Mouse (Mus musculus) forebrain, embryonic 14.5 days (tissue): Measurements from ENCODE around the gene Gm9821. TPM values are rescaled to one million over a fixed set of nuclear protein-coding genes. Genes with fewer than 3 reads are reported as not detected.

Experiments
- ATAC-seq: fragments of 200-750 bp; cut with Nextera tagmentation; 2 replicates; pipeline ENCODE4 v1.8.0; 2017; ENCODE audit warnings: mild to moderate bottlenecking, moderate library complexity
- DNase-seq: peaks from one replicate; pipeline ENCODE4 v3.0.0-alpha.2; 2015; ENCODE audit warnings: low spot score
- H3K27ac ChIP-seq: fragments of 300-500 bp; sonication (generic); 2 replicates; pipeline ENCODE4 v1.5.1; 2014; ENCODE audit warnings: low read depth, mild to moderate bottlenecking, control low read depth, low read length, moderate library complexity
- H3K27me3 ChIP-seq: fragments of 300-500 bp; sonication (generic); replicated peaks from 2 replicates; pipeline ENCODE4 v1.6.1; 2014; ENCODE audit warnings: low read length, control low read depth, mixed read lengths; ENCODE audit not compliant: control insufficient read depth, insufficient read depth
- H3K36me3 ChIP-seq: fragments of 300-500 bp; sonication (generic); 2 replicates; pipeline ENCODE4 v1.6.1; 2014; ENCODE audit warnings: low read length, control low read depth; ENCODE audit not compliant: control insufficient read depth, insufficient read depth
- H3K4me1 ChIP-seq: fragments of 300-500 bp; sonication (generic); 2 replicates; pipeline ENCODE4 v1.6.1; 2014; ENCODE audit warnings: antibody characterized with exemption, low read length, control low read depth; ENCODE audit not compliant: control insufficient read depth, insufficient read depth
- H3K4me2 ChIP-seq: fragments of 300-500 bp; sonication (generic); 2 replicates; pipeline ENCODE4 v1.6.1; 2014; ENCODE audit warnings: mild to moderate bottlenecking, control low read depth, low read length
- H3K4me3 ChIP-seq: fragments of 300-500 bp; sonication (generic); 2 replicates; pipeline ENCODE4 v1.5.1; 2014; ENCODE audit warnings: low read depth, low read length, control low read depth
- H3K9ac ChIP-seq: fragments of 300-500 bp; sonication (generic); 2 replicates; pipeline ENCODE4 v1.6.1; 2014; ENCODE audit warnings: mild to moderate bottlenecking, low read length, control low read depth, moderate library complexity
- H3K9me3 ChIP-seq: fragments of 300-500 bp; sonication (generic); replicated peaks from 2 replicates; pipeline ENCODE4 v1.6.1; 2016; ENCODE audit warnings: low read length, control low read depth, mixed read lengths; ENCODE audit not compliant: control insufficient read depth
- WGBS: fragments of 180-500 bp; shearing (Covaris S2); extraction: QIAGEN DNeasy Blood & Tissue Kit; methylation state at CpG from one replicate; pipeline ENCODE4 v1.1.7; 2014; 5-methylcytosine and 5-hydroxymethylcytosine counted together
- polyA plus RNA-seq: library from polyadenylated mRNA; unstranded; fragments of >200 nt; fragmentation: Nextera tagmentation; extraction: Ambion mirVana; gene quantifications from 2 replicates; pipeline ENCODE4 v1.2.1, GENCODE M21; 2014

Gm9821 gene
- polyA plus RNA-seq, 1 experiment from 2014 or later = 0.20 TPM

DNA sequence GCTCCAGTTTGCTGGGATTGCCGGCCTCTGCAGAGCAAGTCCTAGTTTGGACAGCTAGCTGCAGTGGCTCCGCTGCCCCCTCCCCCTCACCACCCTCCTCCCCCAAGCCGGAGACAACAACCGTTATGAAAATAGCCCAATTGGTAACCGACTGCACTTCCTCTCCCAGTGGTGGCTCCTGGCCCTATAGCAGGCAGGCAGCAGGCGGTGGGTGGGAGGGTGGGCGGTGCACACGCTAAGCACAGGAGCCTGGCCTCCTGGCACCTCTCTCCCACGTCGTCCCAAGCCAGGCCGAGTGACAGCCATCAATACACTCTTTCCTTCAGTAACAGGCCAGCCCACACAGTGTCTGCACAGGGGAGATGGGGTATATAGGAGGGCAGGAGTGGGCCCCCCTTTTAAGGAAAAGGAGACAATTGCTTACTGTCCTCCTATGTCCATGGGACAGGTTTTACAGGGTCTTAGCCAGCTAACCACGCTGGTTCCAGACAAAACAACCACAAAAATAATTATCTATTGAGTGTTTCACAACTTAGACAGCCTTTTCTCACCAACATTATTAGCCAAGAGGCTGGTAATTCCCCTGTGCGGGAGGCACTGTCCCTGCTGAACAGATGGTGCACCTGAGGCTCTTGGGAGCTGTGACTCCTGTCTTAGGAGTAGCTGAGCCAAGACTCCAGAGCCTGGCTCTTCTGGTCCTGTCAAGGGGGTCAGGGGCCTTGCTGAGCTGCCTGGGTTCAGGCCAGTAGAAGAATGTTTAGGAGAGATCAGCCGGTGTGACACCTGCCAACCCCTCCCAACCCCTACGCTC, 5.0 kb downstream of the Gm9821 start:
- Histone ChIP-seq H3K9me3 (no peaks in the 10 kb centered on the region), H3K9ac (peak overlapping the region; percentile 35), H3K4me2 (peak overlapping the region; percentile 32), H3K27me3 (no peaks in the 10 kb centered on the region), H3K4me1 (peaks cover 31% of the 10 kb centered on the region), H3K4me3 (no peak overlapping the region), H3K27ac (peak overlapping the region; percentile 84), H3K36me3 (no peaks in the 10 kb centered on the region)
- DNase-seq = peak; percentile 78
- WGBS = 13% methylated on average over 15 of the region's 15 CpGs
- ATAC-seq = peak; percentile 70

DNA sequence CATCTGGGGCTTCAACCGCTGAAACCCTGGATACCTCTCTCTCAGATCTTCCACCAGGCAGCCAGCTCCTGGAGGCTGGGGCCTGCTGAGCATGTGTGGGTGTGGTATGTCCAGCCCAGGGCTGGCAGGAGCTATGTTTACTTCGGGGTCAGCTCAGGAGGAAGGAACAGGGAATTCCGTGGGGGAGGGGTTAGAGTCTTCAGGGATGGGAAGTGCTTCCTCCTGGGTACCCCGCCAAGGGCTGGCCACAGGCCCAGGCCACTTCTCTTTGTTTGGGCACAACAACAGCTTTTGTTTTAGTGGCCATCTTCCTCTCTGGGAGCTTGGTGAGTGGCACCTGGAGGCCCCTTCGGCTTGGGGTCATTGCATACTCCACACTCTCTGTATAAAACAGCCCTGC, 8.3 kb downstream of the Gm9821 start:
- Histone ChIP-seq H3K4me3 (no peak overlapping the region), H3K4me2 (no peak overlapping the region), H3K27me3 (no peaks in the 10 kb centered on the region), H3K4me1 (peaks cover 33% of the 10 kb centered on the region), H3K27ac (no peak overlapping the region), H3K9me3 (no peaks in the 10 kb centered on the region), H3K9ac (no peak overlapping the region), H3K36me3 (no peaks in the 10 kb centered on the region)
- ATAC-seq = no peak
- no peak for DNase-seq
- 32% methylated on average over 5 of the region's 5 CpGs for WGBS

DNA sequence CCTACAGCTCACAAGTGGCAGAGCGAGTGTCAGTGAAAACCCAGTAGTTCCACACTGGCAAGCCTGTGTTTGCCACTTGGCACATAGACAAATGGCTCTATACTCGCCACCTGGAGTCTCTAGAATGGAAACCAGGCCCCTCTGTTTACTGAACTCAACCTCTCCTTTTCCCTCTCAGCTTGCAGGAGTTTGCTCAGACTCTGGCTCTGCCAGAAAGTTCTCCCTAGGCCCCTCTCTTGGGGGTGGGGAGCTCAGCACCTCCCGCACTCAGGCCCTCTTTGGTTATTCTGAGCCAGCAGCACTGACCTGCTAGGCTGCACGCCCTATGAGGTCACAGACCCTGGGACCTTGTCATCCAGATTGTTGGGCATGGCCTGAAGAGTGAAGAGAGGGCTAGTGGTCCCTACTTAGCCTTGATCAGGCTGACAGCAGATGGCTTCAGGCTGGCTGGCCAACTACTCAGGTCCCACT, 9.7 kb downstream of the Gm9821 start:
- Histone ChIP-seq H3K9ac (no peak overlapping the region), H3K9me3 (no peaks in the 10 kb centered on the region), H3K27ac (no peak overlapping the region), H3K4me1 (peaks cover 19% of the 10 kb centered on the region), H3K4me3 (no peak overlapping the region), H3K36me3 (no peaks in the 10 kb centered on the region), H3K27me3 (no peaks in the 10 kb centered on the region), H3K4me2 (no peak overlapping the region)
- ATAC-seq = no peak
- WGBS = 70% methylated on average over 4 of the region's 4 CpGs
- DNase-seq = peak; percentile 33

GRCm38 (mm10) chr2:91955875-91956274, 10.4 kb downstream of the Gm9821 start:
- H3K4me1 ChIP-seq = peaks cover 12% of the 10 kb centered on the region
- no peak overlapping the region for H3K4me3 ChIP-seq
- WGBS = 93% methylated on average over 6 of the region's 6 CpGs
- no peak overlapping the region for H3K9ac ChIP-seq
- no peaks in the 10 kb centered on the region for H3K27me3 ChIP-seq
- H3K4me2 ChIP-seq = no peak overlapping the region
- H3K36me3 ChIP-seq = no peaks in the 10 kb centered on the region
- DNase-seq (no peak), ATAC-seq (no peak)
- H3K27ac ChIP-seq = no peak overlapping the region
- no peaks in the 10 kb centered on the region for H3K9me3 ChIP-seq

- H3K4me3 ChIP-seq = no peak overlapping the region
- peak overlapping the region; percentile 21; the same call in 1 of the 2 replicates for H3K4me2 ChIP-seq
- DNase-seq (peak; percentile 80), ATAC-seq (peak; percentile 87)
- no peaks in the 10 kb centered on the region for H3K27me3 ChIP-seq
- H3K9ac ChIP-seq = no peak overlapping the region
- peak overlapping the region; percentile 86 for H3K27ac ChIP-seq
- no peaks in the 10 kb centered on the region for H3K36me3 ChIP-seq
- WGBS = 19% methylated on average over 4 of the region's 4 CpGs
- no peaks in the 10 kb centered on the region for H3K9me3 ChIP-seq
- H3K4me1 ChIP-seq = peaks cover 15% of the 10 kb centered on the region
Measured at GRCm38 (mm10) chr2:91957096-91957495, 11.6 kb downstream of the Gm9821 start.

DNA sequence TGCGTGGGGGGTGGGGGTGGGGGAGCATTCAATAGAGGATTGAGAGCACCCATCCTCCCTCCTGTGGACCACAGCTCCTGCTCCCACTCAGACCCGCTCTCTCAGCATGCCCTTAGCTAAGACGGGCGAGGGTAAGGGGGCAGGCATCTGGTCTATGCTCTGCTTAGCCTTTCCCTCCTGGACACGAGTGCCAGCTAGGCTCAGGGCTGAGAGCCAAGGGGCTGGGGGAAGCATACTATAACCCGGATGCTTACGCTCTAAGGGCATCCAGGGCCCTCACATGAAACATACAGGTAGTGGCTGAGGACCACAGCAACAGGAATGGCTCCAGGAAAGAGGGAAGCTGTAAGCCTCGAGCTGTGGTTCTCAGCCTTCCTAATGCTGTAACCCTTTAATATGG, 12.5 kb downstream of the Gm9821 start:
- WGBS = 77% methylated on average over 8 of the region's 8 CpGs
- Histone ChIP-seq H3K27ac (no peak overlapping the region), H3K27me3 (no peaks in the 10 kb centered on the region), H3K4me2 (no peak overlapping the region), H3K9ac (no peak overlapping the region), H3K4me3 (no peak overlapping the region), H3K36me3 (no peaks in the 10 kb centered on the region), H3K4me1 (peaks cover 16% of the 10 kb centered on the region), H3K9me3 (no peaks in the 10 kb centered on the region)
- DNase-seq (no peak), ATAC-seq (no peak)

DNA sequence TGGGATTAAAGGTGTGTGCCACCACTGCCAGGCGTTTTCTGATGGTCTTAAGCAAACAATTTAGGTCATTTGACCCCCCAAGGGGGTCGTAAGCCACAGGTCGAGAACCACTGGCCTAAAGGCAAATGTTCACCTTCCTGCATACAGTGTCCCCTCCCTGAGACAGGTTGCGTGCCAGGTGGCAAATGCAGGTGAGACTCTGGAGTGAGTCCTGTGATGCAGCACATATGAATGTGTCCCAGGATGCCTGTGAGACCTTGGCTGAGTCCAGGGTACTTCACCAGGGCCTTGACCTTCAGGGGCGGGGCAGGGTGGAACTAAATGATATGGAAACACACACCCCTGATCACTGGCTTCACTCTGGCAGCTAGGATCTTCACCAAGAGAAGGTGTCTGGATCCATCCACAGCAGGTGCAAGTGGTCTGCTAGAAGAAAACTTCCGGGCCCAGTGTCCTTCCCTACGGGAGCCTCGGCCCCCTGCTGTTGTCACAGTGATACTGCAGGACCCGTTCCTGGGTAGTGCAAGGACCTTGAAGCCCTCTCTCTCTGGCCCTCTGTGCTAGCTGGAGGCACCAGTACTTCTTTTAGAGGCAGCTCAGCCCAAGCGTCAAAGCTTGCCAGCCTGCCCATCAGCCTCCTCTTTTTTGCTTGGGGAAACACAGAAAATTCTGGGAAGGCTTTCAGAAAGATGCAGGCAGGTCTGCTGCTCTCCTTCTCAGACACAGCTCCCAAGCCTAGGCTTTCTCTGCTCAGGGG, 13.4 kb downstream of the Gm9821 start:
- Histone ChIP-seq H3K4me2 (no peak overlapping the region), H3K4me3 (no peak overlapping the region), H3K9me3 (no peaks in the 10 kb centered on the region), H3K27me3 (no peaks in the 10 kb centered on the region), H3K27ac (no peak overlapping the region), H3K9ac (no peak overlapping the region), H3K36me3 (no peaks in the 10 kb centered on the region), H3K4me1 (peaks cover 16% of the 10 kb centered on the region)
- 54% methylated on average over 10 of the region's 10 CpGs for WGBS
- DNase-seq (peak; percentile 61), ATAC-seq (no peak)

DNA sequence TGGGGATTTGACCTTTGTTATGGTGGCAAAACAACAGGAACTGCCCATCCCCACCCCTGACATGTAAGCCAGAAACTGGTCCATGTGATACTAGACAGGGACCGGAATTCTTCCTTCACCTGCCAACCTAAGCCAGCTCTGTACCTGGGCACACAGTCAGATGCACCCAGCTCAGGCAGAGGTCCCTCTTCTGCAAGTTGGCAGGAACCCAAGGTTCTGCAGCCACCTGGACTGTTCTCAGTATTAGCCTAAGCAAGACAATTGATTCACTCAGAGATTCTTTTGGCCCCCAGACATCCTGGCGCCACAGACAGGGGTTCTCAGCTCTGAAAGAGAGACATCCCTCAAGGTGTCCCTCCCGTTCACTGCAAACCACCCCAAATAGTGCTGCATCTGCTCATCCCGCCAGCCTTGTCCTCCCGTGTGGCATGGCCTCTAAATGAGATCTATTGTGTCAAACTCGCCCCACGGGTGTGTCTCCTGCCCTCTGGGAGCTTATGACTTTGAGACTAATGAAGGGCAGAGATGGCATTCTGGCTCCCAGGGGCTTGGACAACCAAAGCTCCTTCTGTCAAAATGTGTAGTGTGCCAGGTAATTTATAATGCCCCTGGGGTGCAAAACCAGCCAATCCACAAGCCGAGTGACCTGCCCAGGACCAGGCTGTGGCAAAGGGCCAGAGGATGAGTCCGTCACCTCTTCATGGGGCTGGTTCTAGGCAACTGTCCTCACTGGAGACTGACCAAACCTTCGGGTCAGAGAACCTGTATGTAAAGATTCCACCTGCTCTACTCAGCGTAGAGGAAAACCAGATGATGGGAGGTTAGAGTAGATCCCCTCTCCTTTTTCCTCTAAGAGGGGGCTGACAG, 14.3 kb downstream of the Gm9821 start:
- 77% methylated on average over 11 of the region's 11 CpGs for WGBS
- peaks cover 16% of the 10 kb centered on the region for H3K4me1 ChIP-seq

More for the DNA sequence above, 14.3 kb downstream of the Gm9821 start:
- Histone ChIP-seq H3K27ac (no peak overlapping the region), H3K27me3 (no peaks in the 10 kb centered on the region), H3K36me3 (no peaks in the 10 kb centered on the region), H3K9me3 (no peaks in the 10 kb centered on the region), H3K4me3 (no peak overlapping the region), H3K4me2 (no peak overlapping the region), H3K9ac (no peak overlapping the region)
- DNase-seq = no peak
- ATAC-seq = no peak
